Mouse (Mus musculus): Measurements from ENCODE around the gene Cideb. TPM values are rescaled to one million over a fixed set of nuclear protein-coding genes. Genes with fewer than 3 reads are reported as not detected.

Gene Cideb
- polyA plus RNA-seq (2017; shearing (Covaris generic)) = not detected

- ATAC-seq = no peak
Measured at GRCm38 (mm10) chr14:55758363-55758784, at the start of gene Cideb. Gene Cideb (minus strand): TSS chr14:55758458.

DNA sequence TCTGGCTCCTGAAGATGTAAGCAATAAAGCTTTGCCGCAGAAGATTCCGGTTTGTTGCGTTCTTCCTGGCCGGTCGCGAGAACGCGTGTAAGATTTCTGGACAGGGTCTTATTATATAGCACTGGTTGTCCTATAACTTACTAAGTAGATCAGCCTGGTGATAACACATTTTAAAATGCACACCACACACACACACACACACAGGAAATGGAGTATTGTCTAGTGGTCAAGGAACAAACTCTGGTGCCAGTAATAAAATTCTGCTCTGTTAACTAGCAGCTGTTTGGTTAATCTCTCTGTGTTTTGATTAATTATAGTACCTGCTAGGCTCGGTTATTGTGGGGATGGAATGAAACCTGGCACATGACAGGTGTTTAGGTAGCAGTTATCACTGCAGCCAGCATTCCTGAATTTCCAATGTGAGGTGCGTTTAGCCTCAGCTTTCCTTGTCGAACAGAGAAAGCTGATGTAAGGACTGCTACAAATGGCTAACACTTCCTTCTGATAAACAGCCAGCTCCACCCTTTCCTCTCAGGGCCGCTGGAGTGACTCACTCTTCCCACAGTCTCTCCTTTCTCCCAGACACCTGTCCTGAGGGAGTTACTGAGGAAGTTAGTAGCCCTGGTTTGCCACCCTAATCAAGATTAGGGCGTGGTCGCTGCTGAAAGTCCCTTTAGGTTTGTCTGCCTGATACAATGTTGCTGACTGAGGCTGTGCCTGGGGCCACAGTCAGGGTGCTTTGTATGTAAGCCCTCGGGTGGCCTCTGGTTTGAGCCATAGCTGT is 37.3 kb upstream of the Cideb start:
- no peak for ATAC-seq

GRCm38 (mm10) chr14:55793946-55794345 is 35.7 kb upstream of the Cideb start:
- ATAC-seq = no peak

- no peak for ATAC-seq
Measured at GRCm38 (mm10) chr14:55793461-55793860, 35.2 kb upstream of the Cideb start.

- ATAC-seq = peak; percentile 97
Measured at GRCm38 (mm10) chr14:55788256-55789050, 30.2 kb upstream of the Cideb start, which contains the start of gene Ripk3. Gene Ripk3 (minus strand): TSS chr14:55788865.

DNA sequence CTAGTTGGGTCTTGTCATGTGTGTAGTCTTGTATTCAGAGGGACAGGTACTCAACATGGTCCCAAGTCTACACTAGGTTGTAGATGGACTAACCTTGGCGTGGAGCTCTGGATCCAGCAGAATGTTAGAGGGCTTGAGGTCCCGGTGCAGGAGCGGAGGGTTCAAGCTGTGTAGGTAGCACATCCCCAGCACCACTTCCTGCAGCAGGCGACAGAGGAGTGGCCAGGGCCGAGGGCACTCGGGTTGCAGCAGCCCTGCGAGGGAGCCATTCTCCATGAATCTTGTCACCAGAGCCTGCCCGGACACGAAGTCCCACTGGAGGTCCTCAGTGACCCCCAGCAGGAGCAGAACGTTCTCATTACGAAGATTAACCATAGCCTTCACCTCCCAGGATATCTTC is 29.5 kb upstream of the Cideb start:
- no peak for ATAC-seq

- no peak for ATAC-seq
Measured at GRCm38 (mm10) chr14:55785195-55785594, 26.9 kb upstream of the Cideb start.

DNA sequence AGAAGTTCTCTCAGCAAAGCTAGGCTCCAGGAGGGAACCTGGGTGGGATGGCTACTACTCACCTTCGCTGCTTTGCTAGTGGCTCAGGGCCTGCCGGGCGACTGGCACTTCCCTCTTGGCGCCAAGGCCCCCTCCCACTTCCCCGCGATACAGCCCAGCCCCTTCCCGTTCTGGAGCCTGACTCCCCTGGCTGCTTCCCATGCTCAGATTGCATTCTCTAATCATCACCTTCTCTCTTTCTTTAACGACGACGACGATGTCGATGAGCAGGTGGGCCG is 25.6 kb upstream of the Cideb start, which contains the start of gene Adcy4:
Gene Adcy4, minus strand, starts transcription at position 138 of the 278 bp plus-strand sequence.
- no peak for ATAC-seq

GRCm38 (mm10) chr14:55783171-55783957 is 25.1 kb upstream of the Cideb start:
- no peak for ATAC-seq

GRCm38 (mm10) chr14:55782361-55782960 is 24.2 kb upstream of the Cideb start:
- ATAC-seq = no peak

DNA sequence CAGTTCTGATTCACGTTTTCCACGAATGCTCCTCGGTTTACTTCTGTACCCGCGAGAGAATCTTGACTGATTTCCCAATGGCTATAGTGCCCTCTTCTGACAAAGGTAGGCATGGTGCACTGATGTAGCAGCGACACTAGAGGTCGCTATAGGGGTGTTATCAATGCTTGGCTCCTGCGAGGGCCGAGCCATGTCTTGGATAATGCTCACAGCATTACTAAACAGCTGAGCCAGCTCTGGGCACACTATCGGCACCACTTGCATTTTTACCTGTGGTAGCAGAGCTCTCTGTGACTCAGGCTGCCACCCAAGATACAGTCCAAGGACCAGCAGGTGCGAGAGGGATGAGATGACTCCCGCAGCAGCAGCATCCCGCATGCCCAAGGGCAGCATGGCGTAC is 23.1 kb upstream of the Cideb start:
- ATAC-seq = peak; percentile 84

GRCm38 (mm10) chr14:55780736-55781135 is 22.5 kb upstream of the Cideb start:
- ATAC-seq = no peak

DNA sequence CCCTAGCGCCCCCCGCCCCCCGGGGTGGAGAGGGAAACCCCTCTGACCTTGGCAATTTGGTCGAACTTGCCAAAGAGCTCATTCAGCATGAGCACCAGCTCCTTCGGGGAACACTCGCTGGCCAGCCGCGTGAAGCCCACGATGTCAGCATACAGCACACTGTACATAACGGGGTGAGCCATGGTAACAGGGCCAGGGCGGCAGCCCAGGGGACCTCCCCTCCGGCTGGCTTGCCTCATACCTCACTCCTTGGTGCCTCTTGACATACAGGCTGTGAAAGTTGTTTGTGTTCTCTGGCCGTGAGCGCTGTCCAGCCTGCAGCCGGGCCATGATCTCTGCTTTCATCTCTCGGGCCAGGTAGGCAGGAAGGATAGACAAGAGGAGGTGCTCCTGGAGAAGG is 21.4 kb upstream of the Cideb start:
- ATAC-seq = no peak

GRCm38 (mm10) chr14:55778686-55779085 is 20.4 kb upstream of the Cideb start:
- no peak for ATAC-seq

GRCm38 (mm10) chr14:55777806-55778205 is 19.5 kb upstream of the Cideb start:
- no peak for ATAC-seq

DNA sequence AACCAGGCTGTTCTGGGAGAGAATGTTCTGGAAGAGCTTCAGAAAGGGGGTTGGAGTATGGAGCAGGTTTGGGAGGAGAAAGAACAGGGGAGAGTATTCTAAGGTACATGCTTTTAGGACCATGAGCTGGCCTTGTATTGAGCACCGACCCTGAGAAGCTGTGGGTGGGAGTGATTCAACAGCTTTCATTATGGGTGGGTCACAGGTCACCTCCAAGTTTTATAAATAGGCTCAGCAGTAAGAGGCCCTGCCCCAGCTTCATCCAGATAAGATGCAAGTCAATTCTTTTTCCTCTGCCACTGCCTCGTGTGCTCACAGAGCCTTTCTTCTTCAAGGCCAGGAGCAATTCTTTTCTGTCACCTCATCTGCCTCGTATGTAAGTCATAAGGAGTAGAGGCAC is 18.9 kb upstream of the Cideb start:
- ATAC-seq = no peak

- no peak for ATAC-seq
Measured at GRCm38 (mm10) chr14:55776711-55777110, 18.5 kb upstream of the Cideb start.

DNA sequence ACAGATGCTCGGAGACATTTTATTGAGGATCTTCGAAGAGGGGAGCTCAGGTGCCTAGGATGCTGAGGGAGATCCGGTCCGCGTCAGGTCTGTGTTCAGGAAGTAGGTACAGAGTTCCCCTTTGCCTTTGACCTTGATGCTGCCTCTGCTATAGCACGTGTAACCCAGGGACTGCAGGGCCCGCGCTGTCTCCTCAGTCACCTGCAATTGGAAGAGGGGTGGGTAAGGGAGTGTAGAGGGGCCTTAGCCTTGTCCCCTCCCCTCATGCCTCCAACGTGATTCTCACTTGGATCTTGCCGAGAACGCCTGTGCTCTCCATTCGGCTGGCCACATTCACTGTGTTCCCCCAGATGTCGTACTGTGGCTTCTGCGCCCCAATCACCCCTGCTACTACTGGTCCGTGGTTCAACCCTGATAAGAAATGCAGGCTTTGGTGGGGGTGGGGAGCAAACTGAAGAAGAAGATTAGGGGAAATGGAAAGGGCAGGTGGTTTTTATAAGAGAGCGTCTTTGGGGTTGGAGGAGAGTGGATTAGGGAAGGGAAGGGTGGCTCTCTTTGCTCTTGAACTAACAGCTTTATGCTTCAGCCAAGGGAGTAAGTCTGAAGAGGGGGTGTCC is 10.9 kb upstream of the Cideb start:
- no peak for ATAC-seq

- no peak for ATAC-seq
Measured at GRCm38 (mm10) chr14:55768555-55768954, 10.3 kb upstream of the Cideb start.

DNA sequence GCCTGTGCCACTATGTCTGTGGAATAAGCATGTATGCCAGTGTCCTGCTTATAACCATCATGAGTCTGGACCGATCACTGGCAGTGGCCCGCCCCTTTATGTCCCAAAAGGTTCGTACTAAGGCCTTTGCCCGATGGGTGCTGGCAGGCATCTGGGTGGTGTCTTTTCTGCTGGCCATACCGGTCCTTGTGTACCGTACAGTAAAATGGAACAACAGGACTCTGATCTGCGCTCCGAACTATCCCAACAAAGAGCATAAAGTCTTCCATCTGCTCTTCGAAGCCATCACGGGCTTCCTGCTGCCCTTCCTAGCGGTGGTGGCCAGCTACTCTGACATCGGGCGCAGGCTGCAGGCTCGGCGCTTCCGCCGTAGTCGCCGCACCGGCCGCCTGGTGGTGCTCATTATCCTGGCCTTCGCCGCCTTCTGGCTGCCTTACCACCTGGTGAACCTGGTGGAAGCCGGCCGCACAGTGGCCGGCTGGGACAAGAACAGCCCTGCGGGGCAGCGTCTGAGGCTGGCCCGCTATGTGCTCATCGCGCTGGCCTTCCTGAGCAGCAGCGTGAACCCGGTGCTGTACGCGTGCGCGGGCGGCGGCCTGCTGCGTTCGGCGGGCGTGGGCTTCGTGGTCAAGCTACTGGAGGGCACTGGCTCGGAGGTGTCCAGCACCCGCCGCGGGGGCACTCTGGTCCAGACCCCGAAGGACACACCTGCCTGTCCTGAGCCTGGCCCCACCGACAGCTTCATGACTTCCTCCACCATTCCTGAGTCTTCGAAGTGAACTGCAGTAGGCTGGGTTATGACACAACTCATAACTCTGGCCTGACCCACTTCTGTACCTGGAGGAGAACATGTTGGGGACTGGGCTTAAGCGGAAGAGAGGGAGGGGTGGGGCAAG is 9.5 kb upstream of the Cideb start:
- ATAC-seq = peak; percentile 76

DNA sequence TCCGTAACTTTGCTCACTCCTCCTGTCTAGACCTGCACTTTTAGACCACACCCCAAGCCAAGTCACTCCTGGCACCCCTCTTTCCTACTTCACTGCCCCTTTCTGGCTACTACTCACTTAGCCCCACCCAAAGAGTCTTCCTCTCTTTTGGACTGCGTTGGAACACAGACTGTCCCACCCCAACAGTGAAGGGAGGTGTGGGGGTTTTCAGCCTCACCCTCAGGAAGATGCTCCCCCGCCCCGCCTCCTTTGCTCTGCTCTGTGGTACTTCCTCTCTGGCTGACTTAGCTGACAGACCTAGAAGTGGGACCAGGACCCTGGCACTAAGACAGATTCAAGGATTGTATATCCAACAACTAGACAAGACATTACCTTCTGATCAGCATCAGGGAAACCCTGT is 7.4 kb upstream of the Cideb start, which contains the start of gene Ltb4r1:
Gene Ltb4r1, plus strand, starts transcription at position 267 of the 400 bp plus-strand sequence.
- no peak for ATAC-seq

All from inflammation-experienced regulatory T-cells, adult 6 months (primary cell).